Mouse (Mus musculus) midbrain, embryonic 16.5 days (tissue): Measurements from ENCODE around the gene Sdad1. TPM values are rescaled to one million over a fixed set of nuclear protein-coding genes. Genes with fewer than 3 reads are reported as not detected.
"Not testable (repeated sequence)": the region's sequence is repeated elsewhere in the genome, so short reads cannot be mapped to it uniquely, and the experiment has no call there.

Experiments used
- ATAC-seq: fragments of 200-750 bp; cut with Nextera tagmentation; 2 replicates; pipeline ENCODE4 v1.8.0; 2017; ENCODE audit warnings: moderate TSS enrichment
- H3K27ac ChIP-seq: fragments of 300-500 bp; sonication (generic); 2 replicates; pipeline ENCODE4 v1.5.1; 2014; ENCODE audit warnings: mild to moderate bottlenecking, low read length, mixed read lengths
- H3K27me3 ChIP-seq: fragments of 300-500 bp; sonication (generic); 2 replicates; pipeline ENCODE4 v1.6.1; 2014; ENCODE audit warnings: low read depth, low read length, mixed read lengths; ENCODE audit not compliant: control insufficient read depth, insufficient read depth
- H3K36me3 ChIP-seq: fragments of 300-500 bp; sonication (generic); 2 replicates; pipeline ENCODE4 v1.6.1; 2014; ENCODE audit warnings: mild to moderate bottlenecking, low read length, moderate library complexity, mixed read lengths; ENCODE audit not compliant: control insufficient read depth, insufficient read depth
- H3K4me1 ChIP-seq: fragments of 300-500 bp; sonication (generic); 2 replicates; pipeline ENCODE4 v1.6.1; 2014; ENCODE audit warnings: mild to moderate bottlenecking, low read length, mixed read lengths; ENCODE audit not compliant: control insufficient read depth, insufficient read depth
- H3K4me2 ChIP-seq: fragments of 300-500 bp; sonication (generic); 2 replicates; pipeline ENCODE4 v1.6.1; 2014; ENCODE audit warnings: mild to moderate bottlenecking, low read length, mixed read lengths
- H3K4me3 ChIP-seq: fragments of 300-500 bp; sonication (generic); 2 replicates; pipeline ENCODE4 v1.5.1; 2014; ENCODE audit warnings: low read depth, mild to moderate bottlenecking, low read length, moderate library complexity, mixed read lengths
- H3K9ac ChIP-seq: fragments of 300-500 bp; sonication (generic); 2 replicates; pipeline ENCODE4 v1.6.1; 2014; ENCODE audit warnings: low read depth, low read length, mixed read lengths
- H3K9me3 ChIP-seq: fragments of 300-500 bp; sonication (generic); replicated peaks from 2 replicates; pipeline ENCODE4 v1.6.1; 2014; ENCODE audit warnings: mild to moderate bottlenecking, low read length, mixed read lengths; ENCODE audit not compliant: control insufficient read depth, poor library complexity, severe bottlenecking
- WGBS: fragments of 180-500 bp; shearing (Covaris S2); extraction: QIAGEN DNeasy Blood & Tissue Kit; methylation state at CpG from one replicate; pipeline ENCODE4 v1.1.7; 2014; 5-methylcytosine and 5-hydroxymethylcytosine counted together
- polyA plus RNA-seq: library from polyadenylated mRNA; unstranded; fragments of >200 nt; fragmentation: Nextera tagmentation; extraction: Ambion mirVana; gene quantifications from 2 replicates; pipeline ENCODE4 v1.2.1, GENCODE M21; 2015

The Sdad1 gene
- polyA plus RNA-seq: 29.1 and 32.5 TPM in 2 replicates

GRCm38 (mm10) chr5:92309681-92310511, at the start of gene Sdad1:
Sdad1 (minus strand) TSS chr5:92310479.
- H3K27ac ChIP-seq: peak within 1 kb of the TSS; percentile 66
- H3K9me3 ChIP-seq: no peaks in the 10 kb centered on the region
- no peaks in the 10 kb centered on the region for H3K27me3 ChIP-seq
- peak within 1 kb of the TSS; percentile 70 for H3K4me2 ChIP-seq
- H3K4me1 ChIP-seq: peaks cover 8% of the 10 kb centered on the region
- H3K36me3 ChIP-seq: peaks cover 8% of the 10 kb centered on the region
- WGBS: 3% methylated on average over 41 of the region's 41 CpGs
- peak; percentile 95 for ATAC-seq
- peak within 1 kb of the TSS; percentile 70 for H3K9ac ChIP-seq
- peak within 1 kb of the TSS; percentile 71 for H3K4me3 ChIP-seq

- ATAC-seq: no peak
- Histone ChIP-seq H3K4me1 (no peaks in the 10 kb centered on the region), H3K27ac (no peak overlapping the region), H3K36me3 (no peaks in the 10 kb centered on the region), H3K4me2 (no peak overlapping the region), H3K27me3 (no peaks in the 10 kb centered on the region), H3K9me3 (no peaks in the 10 kb centered on the region), H3K9ac (no peak overlapping the region), H3K4me3 (no peak overlapping the region)
- WGBS: 79% methylated on average over 11 of the region's 11 CpGs
Measured at GRCm38 (mm10) chr5:92358767-92359455, 48.6 kb upstream of the Sdad1 start.

GRCm38 (mm10) chr5:92358033-92358432, 47.8 kb upstream of the Sdad1 start:
- no peak for ATAC-seq
- Histone ChIP-seq H3K9ac (no peak overlapping the region), H3K4me1 (no peaks in the 10 kb centered on the region), H3K27ac (no peak overlapping the region), H3K9me3 (no peaks in the 10 kb centered on the region), H3K4me3 (no peak overlapping the region), H3K36me3 (no peaks in the 10 kb centered on the region), H3K27me3 (no peaks in the 10 kb centered on the region), H3K4me2 (no peak overlapping the region)
- 64% methylated on average over 11 of the region's 12 CpGs for WGBS

- ATAC-seq: no peak
- Histone ChIP-seq H3K4me1 (peaks cover 4% of the 10 kb centered on the region), H3K9me3 (no peaks in the 10 kb centered on the region), H3K27me3 (no peaks in the 10 kb centered on the region), H3K36me3 (no peaks in the 10 kb centered on the region), H3K4me3 (no peak overlapping the region), H3K4me2 (no peak overlapping the region), H3K9ac (no peak overlapping the region), H3K27ac (no peak overlapping the region)
- WGBS: 50% methylated on average over 11 of the region's 11 CpGs
Measured at GRCm38 (mm10) chr5:92353517-92353916, 43.2 kb upstream of the Sdad1 start.

GRCm38 (mm10) chr5:92352716-92353115, 42.4 kb upstream of the Sdad1 start:
- WGBS: 87% methylated on average over 4 of the region's 4 CpGs
- ATAC-seq: not testable (repeated sequence)

GRCm38 (mm10) chr5:92349731-92350130, 39.5 kb upstream of the Sdad1 start:
- Histone ChIP-seq H3K27ac (no peak overlapping the region), H3K4me1 (peaks cover 5% of the 10 kb centered on the region), H3K4me3 (no peak overlapping the region), H3K9ac (no peak overlapping the region), H3K9me3 (no peaks in the 10 kb centered on the region), H3K36me3 (no peaks in the 10 kb centered on the region), H3K27me3 (no peaks in the 10 kb centered on the region), H3K4me2 (no peak overlapping the region)
- ATAC-seq: no peak
- 83% methylated on average over 7 of the region's 7 CpGs for WGBS

More at GRCm38 (mm10) chr5:92352716-92353115, 42.4 kb upstream of the Sdad1 start:
- not testable (repeated sequence) for H3K4me3 ChIP-seq, H3K36me3 ChIP-seq, H3K4me2 ChIP-seq, H3K9ac ChIP-seq, H3K4me1 ChIP-seq, H3K27ac ChIP-seq, H3K9me3 ChIP-seq, H3K27me3 ChIP-seq

GRCm38 (mm10) chr5:92348794-92349413, 38.6 kb upstream of the Sdad1 start, which contains the start of gene Cxcl10:
Cxcl10 (minus strand) TSS chr5:92348889.
- H3K27ac ChIP-seq: no peak within 1 kb of the TSS
- H3K4me1 ChIP-seq: peaks cover 5% of the 10 kb centered on the region
- WGBS: 23% methylated on average over 14 of the region's 14 CpGs
- no peaks in the 10 kb centered on the region for H3K27me3 ChIP-seq
- peak; percentile 60; the same call in 1 of the 2 replicates for ATAC-seq
- H3K9me3 ChIP-seq: no peaks in the 10 kb centered on the region
- H3K4me2 ChIP-seq: peak within 1 kb of the TSS; percentile 70
- no peaks in the 10 kb centered on the region for H3K36me3 ChIP-seq
- peak within 1 kb of the TSS; percentile 29 for H3K4me3 ChIP-seq
- no peak within 1 kb of the TSS for H3K9ac ChIP-seq

GRCm38 (mm10) chr5:92345006-92345405, 34.7 kb upstream of the Sdad1 start:
- ATAC-seq: no peak
- H3K4me1 ChIP-seq: peaks cover 5% of the 10 kb centered on the region
- WGBS: 89% methylated on average over 8 of the region's 8 CpGs
- H3K27ac ChIP-seq: no peak overlapping the region
- no peaks in the 10 kb centered on the region for H3K27me3 ChIP-seq
- no peak overlapping the region for H3K4me2 ChIP-seq
- no peak overlapping the region for H3K4me3 ChIP-seq
- no peak overlapping the region for H3K9ac ChIP-seq
- no peaks in the 10 kb centered on the region for H3K9me3 ChIP-seq
- no peaks in the 10 kb centered on the region for H3K36me3 ChIP-seq
